Mouse (Mus musculus) spleen, postnatal 14 days (tissue): ENCODE measurements around the gene Sv2b.

Experiments
- DNase-seq, 2 experiments: peaks; one replicate each; pipeline ENCODE4 v3.0.0; 2021 to 2022; ENCODE audit warnings: low spot score in 2 of 2

Sv2b gene

GRCm38 (mm10) chr7:75102536-75103332 is 206.3 kb downstream of the Sv2b start:
- no peak for DNase-seq

DNA sequence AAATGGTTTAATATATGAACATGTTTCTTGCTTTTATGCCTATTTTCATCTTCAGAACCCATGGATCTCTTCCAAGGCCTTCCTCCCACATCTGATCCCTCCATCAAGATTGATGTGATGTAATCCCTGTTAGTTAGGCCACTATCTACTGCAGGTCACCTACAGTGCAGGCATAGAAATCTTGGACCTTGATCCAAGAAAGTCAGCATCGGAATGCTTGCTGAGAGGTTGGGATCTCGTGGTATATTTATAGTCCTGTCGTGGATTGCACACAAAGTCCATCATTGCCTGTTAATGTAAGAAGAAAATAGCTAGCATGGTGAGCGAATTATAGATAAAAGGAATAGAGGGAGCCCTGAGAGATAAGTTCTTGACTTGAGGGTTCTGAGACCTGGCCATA is 223.6 kb downstream of the Sv2b start:
- DNase-seq = no peak

- no peak for DNase-seq
These were observed 228.9 kb downstream of the Sv2b start for GRCm38 (mm10) chr7:75080163-75080562.

DNA sequence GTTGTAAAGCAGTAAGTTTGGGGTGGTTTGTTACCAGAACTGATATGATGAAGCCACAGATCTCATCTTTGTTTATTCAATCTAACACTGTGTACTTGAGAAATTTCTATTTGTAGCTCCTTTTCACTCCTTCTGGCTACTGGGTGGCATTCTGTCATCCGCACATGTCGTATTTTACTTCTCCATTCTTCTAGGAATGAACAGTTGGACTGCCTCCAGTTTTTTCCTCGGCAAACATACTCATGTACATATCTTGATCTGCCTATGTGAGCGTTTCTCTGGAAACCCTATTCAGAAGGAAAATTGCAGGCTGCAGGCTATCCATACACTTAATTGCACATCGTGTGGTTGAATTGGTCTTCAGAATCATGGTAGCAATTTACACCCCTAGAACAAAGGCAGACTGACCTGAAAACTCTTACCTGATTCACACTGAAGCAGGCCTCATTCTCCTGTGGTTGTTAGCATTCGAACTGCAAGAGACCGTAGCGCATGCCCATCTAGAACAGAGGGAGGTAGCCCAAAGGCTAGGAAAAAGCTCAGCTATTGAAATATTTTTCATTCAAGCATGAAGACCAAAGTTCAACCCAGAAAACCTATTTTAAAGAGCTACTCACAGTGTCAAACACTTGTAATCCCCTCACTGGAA is 231.4 kb downstream of the Sv2b start:
- no peak for DNase-seq
